Mouse (Mus musculus): ENCODE results near the gene Zfp280c. TPM values are rescaled to one million over a fixed set of nuclear protein-coding genes. Genes with fewer than 3 reads are reported as not detected.

The Zfp280c gene
- total RNA-seq (2014; rRNA removed), result 16.9 and 28.3 TPM in 2 replicates
- 8.6 and 9.5 TPM in 2 replicates for polyA plus RNA-seq (2015; fragmentation: Nextera tagmentation; extraction: Ambion mirVana)

- peak; percentile 63 for DNase-seq (ENCODE audit: low spot score)
- peak; percentile 92 for ATAC-seq (ENCODE audit: low FRiP score)
These were observed at the start of gene Zfp280c for GRCm38 (mm10) chrX:48594099-48594760. Gene Zfp280c, minus strand, starts transcription at chrX:48594504.

GRCm38 (mm10) chrX:48637032-48637431 is 42.7 kb upstream of the Zfp280c start:
- no peak overlapping the region for H3K9ac ChIP-seq (replicated peaks; ENCODE audit: low read length, poor library complexity, severe bottlenecking)
- no peak overlapping the region for H3K4me3 ChIP-seq (ENCODE audit: low read depth, low read length)
- DNase-seq (ENCODE audit: low spot score) (no peak), ATAC-seq (ENCODE audit: low FRiP score) (no peak)
- H3K4me2 ChIP-seq (ENCODE audit: low read depth, low read length, poor library complexity, severe bottlenecking), result no peak overlapping the region
- H3K4me1 ChIP-seq (ENCODE audit: insufficient read depth, low read length), result no peaks in the 10 kb centered on the region
- peak; percentile 30 for TF ChIP-seq CTCF (IDR thresholded peaks at IDR 0.05)
- H3K36me3 ChIP-seq (ENCODE audit: insufficient read depth, low read length), result no peaks in the 10 kb centered on the region
- H3K27ac ChIP-seq (ENCODE audit: low read depth, low read length), result no peak overlapping the region
- no peaks in the 10 kb centered on the region for H3K27me3 ChIP-seq (ENCODE audit: insufficient read depth, low read length)
- WGBS, result 60% methylated on average over 2 of the region's 2 CpGs
- no peaks in the 10 kb centered on the region for H3K9me3 ChIP-seq (ENCODE audit: low read length)

More at GRCm38 (mm10) chrX:48594099-48594760, at the start of gene Zfp280c:
- TF ChIP-seq CTCF (IDR thresholded peaks at IDR 0.05), result peak; percentile 6; the same call in 1 of the 2 replicates
- Histone ChIP-seq H3K4me1 (ENCODE audit: insufficient read depth, low read length) (no peaks in the 10 kb centered on the region), H3K27me3 (ENCODE audit: insufficient read depth, low read length) (no peaks in the 10 kb centered on the region), H3K36me3 (ENCODE audit: insufficient read depth, low read length) (no peaks in the 10 kb centered on the region; the same call in 1 of the 2 replicates), H3K27ac (ENCODE audit: low read depth, low read length) (peak within 1 kb of the TSS; percentile 92), H3K9me3 (ENCODE audit: low read length) (no peaks in the 10 kb centered on the region), H3K4me3 (ENCODE audit: low read depth, low read length) (peak within 1 kb of the TSS; percentile 63), H3K4me2 (ENCODE audit: low read depth, low read length, poor library complexity, severe bottlenecking) (peak within 1 kb of the TSS; percentile 41), H3K9ac (replicated peaks; ENCODE audit: low read length, poor library complexity, severe bottlenecking) (peak within 1 kb of the TSS; percentile 74)
- WGBS, result 32% methylated on average over 42 of the region's 45 CpGs

- DNase-seq (ENCODE audit: low spot score) (no peak), ATAC-seq (ENCODE audit: low FRiP score) (peak; percentile 42; the same call in 1 of the 2 replicates)
- Histone ChIP-seq H3K4me3 (ENCODE audit: low read depth, low read length) (peak overlapping the region; percentile 50), H3K27me3 (ENCODE audit: insufficient read depth, low read length) (no peaks in the 10 kb centered on the region), H3K27ac (ENCODE audit: low read depth, low read length) (peak overlapping the region; percentile 78), H3K36me3 (ENCODE audit: insufficient read depth, low read length) (no peaks in the 10 kb centered on the region), H3K4me1 (ENCODE audit: insufficient read depth, low read length) (no peaks in the 10 kb centered on the region), H3K9ac (replicated peaks; ENCODE audit: low read length, poor library complexity, severe bottlenecking) (peak overlapping the region; percentile 60), H3K9me3 (ENCODE audit: low read length) (no peaks in the 10 kb centered on the region), H3K4me2 (ENCODE audit: low read depth, low read length, poor library complexity, severe bottlenecking) (peak overlapping the region; percentile 55)
- 29% methylated on average over 9 of the region's 9 CpGs for whole genome bisulfite sequencing
- no peak for TF ChIP-seq CTCF (IDR thresholded peaks at IDR 0.05)
These were observed 29.7 kb upstream of the Zfp280c start for GRCm38 (mm10) chrX:48624054-48624420.

- Histone ChIP-seq H3K4me3 (ENCODE audit: low read depth, low read length) (peak within 1 kb of the TSS; percentile 50), H3K36me3 (ENCODE audit: insufficient read depth, low read length) (no peaks in the 10 kb centered on the region), H3K9me3 (ENCODE audit: low read length) (no peaks in the 10 kb centered on the region), H3K9ac (replicated peaks; ENCODE audit: low read length, poor library complexity, severe bottlenecking) (peak within 1 kb of the TSS; percentile 60), H3K27ac (ENCODE audit: low read depth, low read length) (peak within 1 kb of the TSS; percentile 78), H3K27me3 (ENCODE audit: insufficient read depth, low read length) (no peaks in the 10 kb centered on the region), H3K4me1 (ENCODE audit: insufficient read depth, low read length) (no peaks in the 10 kb centered on the region), H3K4me2 (ENCODE audit: low read depth, low read length, poor library complexity, severe bottlenecking) (peak within 1 kb of the TSS; percentile 55)
- no peak for TF ChIP-seq CTCF (IDR thresholded peaks at IDR 0.05)
- 29% methylated on average over 35 of the region's 38 CpGs for WGBS
- ATAC-seq (ENCODE audit: low FRiP score) (peak; percentile 97), DNase-seq (ENCODE audit: low spot score) (peak; percentile 91)
These were observed 29.2 kb upstream of the Zfp280c start, which contains the start of gene Slc25a14 for GRCm38 (mm10) chrX:48623379-48624053. Gene Slc25a14, plus strand, starts transcription at chrX:48623413.

GRCm38 (mm10) chrX:48623049-48623378 is 28.7 kb upstream of the Zfp280c start:
- peak overlapping the region; percentile 50 for H3K4me3 ChIP-seq (ENCODE audit: low read depth, low read length)
- peak overlapping the region; percentile 78 for H3K27ac ChIP-seq (ENCODE audit: low read depth, low read length)
- no peaks in the 10 kb centered on the region for H3K36me3 ChIP-seq (ENCODE audit: insufficient read depth, low read length)
- no peaks in the 10 kb centered on the region for H3K9me3 ChIP-seq (ENCODE audit: low read length)
- H3K4me2 ChIP-seq (ENCODE audit: low read depth, low read length, poor library complexity, severe bottlenecking), result peak overlapping the region; percentile 55
- ATAC-seq (ENCODE audit: low FRiP score) (no peak; the same call in 1 of the 2 replicates), DNase-seq (ENCODE audit: low spot score) (no peak)
- TF ChIP-seq CTCF (IDR thresholded peaks at IDR 0.05), result no peak
- no peaks in the 10 kb centered on the region for H3K4me1 ChIP-seq (ENCODE audit: insufficient read depth, low read length)
- H3K9ac ChIP-seq (replicated peaks; ENCODE audit: low read length, poor library complexity, severe bottlenecking), result peak overlapping the region; percentile 46; the same call in 1 of the 2 replicates
- 27% methylated on average over 4 of the region's 4 CpGs for WGBS
- H3K27me3 ChIP-seq (ENCODE audit: insufficient read depth, low read length), result no peaks in the 10 kb centered on the region

GRCm38 (mm10) chrX:48604872-48605271 is 10.6 kb upstream of the Zfp280c start:
- H3K36me3 ChIP-seq (ENCODE audit: insufficient read depth, low read length), result no peaks in the 10 kb centered on the region
- H3K4me3 ChIP-seq (ENCODE audit: low read depth, low read length), result no peak overlapping the region
- no peak for TF ChIP-seq CTCF (IDR thresholded peaks at IDR 0.05)
- H3K4me1 ChIP-seq (ENCODE audit: insufficient read depth, low read length), result no peaks in the 10 kb centered on the region
- WGBS, result 60% methylated on average over 2 of the region's 2 CpGs
- H3K27ac ChIP-seq (ENCODE audit: low read depth, low read length), result no peak overlapping the region
- H3K9ac ChIP-seq (replicated peaks; ENCODE audit: low read length, poor library complexity, severe bottlenecking), result no peak overlapping the region
- H3K9me3 ChIP-seq (ENCODE audit: low read length), result no peaks in the 10 kb centered on the region
- no peak overlapping the region for H3K4me2 ChIP-seq (ENCODE audit: low read depth, low read length, poor library complexity, severe bottlenecking)
- no peak for ATAC-seq (ENCODE audit: low FRiP score)
- no peaks in the 10 kb centered on the region for H3K27me3 ChIP-seq (ENCODE audit: insufficient read depth, low read length)
- DNase-seq (ENCODE audit: low spot score), result no peak
